Mouse (Mus musculus) adrenal gland, postnatal 4 days (tissue): ENCODE results near the gene AC134908.4. TPM values are rescaled to one million over a fixed set of nuclear protein-coding genes. Genes with fewer than 3 reads are reported as not detected.

Experiments used
- DNase-seq, 2 experiments: peaks; one replicate each; pipeline ENCODE4 v3.0.0; 2021 to 2022; ENCODE audit warnings: low spot score in 2 of 2, mixed read lengths in 2 of 2
- total RNA-seq, 2 experiments: library from RNA; stranded (reverse); gene quantifications; 2 replicates each; pipeline ENCODE4 v1.2.3; 2021

The AC134908.4 gene
- total RNA-seq, 2 experiments from 2014 or later: not detected

DNA sequence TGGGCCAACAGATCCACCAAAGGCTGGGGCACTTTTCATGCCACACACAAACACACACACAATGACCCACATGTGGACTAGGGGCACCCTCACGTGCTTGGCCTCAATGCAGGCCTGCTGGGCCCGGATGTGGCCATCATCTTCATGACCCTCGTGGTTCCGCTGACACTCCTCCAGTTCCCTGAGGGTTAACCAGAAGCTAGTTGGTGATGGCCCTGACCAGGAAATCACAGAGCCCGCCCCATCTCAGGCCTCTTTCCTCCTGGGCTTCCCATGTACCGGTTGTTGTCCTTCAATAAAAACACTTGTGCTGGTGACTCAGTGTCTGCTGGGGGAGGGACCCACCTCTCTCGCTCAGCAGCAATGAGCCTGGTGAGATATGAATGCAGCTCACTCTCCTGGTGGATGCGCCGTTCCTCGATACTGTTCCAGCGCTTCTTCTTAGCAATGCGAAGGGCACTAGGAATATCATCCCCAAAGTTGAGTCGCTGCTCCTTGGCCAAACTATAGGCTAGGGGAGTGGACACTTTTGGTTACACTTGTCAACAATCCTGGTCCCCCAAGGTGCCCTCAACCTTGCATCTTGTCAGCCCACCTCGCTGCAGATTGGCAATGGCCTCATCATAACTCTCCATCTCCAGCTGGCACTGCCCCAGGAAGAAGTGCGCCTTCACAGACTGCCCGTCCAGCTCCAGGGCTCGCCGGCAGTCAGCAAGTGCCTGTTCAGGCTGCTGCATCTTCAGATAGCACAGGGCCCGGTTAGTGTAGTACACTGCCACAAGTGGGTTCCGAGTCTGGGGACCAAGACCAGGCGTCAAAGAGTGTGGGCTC is 36.2 kb upstream of the AC134908.4 start:
- no peak for DNase-seq

DNA sequence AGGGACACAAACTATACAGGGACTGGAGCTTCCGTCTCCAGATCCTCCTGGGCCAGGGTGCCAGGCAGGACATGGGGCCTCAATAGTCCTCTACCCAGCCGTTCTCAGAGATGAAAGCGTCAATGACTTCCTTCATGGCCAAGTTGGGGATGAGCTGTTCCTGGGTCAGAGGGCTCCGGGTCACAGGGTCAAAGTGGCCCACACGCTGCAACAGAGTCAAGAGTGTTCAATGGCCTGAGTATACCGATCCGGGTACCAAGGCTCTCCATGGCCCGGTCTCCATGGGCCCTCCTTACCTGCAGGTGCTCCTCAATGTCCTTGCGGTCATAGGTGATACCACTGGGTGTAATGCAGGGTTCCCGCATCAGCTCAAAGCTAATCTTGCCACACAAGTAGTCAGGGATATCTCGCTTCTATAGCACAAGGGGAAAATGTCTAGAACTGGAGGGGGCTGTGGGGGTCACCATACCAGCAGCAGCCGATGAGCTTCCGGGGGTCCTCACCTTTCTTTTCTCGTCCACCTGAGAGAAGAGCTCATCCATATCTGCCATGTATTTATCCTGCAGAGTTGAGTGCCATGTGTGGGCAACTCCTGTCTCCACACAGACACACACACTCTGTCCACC is 35.5 kb upstream of the AC134908.4 start:
- no peak for DNase-seq

DNA sequence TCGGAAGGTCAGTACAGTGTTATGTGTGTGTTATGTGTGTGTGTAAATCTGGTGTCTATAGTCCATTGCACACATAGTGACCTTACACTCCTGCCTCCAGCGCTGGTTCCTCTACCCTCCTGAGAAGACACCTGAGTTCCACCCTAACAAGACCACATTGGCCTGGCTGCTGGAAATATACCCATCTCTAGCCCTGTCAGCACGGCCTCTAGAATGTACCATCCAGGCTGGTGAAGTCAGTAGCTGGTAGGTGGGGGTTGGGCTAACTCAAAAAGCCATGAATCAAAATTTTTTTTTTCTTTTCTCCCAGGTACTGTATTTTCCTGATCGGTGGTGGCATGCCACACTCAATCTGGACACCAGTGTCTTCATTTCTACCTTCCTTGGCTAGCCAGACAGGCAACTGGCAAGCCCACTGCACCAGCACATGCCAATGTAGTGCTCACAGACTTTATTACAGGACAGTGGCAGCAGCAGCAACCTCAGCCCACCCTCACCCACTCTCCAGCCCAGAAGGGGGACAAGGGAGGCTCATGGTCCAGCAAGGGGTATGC is 34.8 kb upstream of the AC134908.4 start:
- no peak for DNase-seq

DNA sequence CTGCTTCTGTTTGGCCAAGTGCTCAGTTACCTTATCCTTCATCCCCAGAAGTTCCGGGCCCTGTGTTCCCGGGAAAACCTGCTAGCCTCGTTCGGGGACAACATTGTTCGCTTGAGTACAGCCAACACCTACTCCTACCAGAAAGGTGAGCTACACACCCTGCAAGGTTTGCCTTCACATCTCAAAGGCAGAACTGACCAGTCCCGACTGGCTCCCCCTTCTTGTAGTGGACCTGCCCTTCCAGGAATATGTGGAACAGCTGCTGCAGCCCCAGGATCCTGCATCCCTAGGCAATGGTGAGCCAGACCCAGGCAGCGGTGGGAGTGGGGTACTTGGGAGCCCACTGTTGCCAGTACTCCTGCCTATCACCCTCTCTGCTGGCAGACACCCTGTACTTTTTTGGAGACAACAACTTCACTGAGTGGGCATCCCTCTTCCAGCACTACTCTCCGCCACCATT is 34.1 kb upstream of the AC134908.4 start:
- DNase-seq: no peak

DNA sequence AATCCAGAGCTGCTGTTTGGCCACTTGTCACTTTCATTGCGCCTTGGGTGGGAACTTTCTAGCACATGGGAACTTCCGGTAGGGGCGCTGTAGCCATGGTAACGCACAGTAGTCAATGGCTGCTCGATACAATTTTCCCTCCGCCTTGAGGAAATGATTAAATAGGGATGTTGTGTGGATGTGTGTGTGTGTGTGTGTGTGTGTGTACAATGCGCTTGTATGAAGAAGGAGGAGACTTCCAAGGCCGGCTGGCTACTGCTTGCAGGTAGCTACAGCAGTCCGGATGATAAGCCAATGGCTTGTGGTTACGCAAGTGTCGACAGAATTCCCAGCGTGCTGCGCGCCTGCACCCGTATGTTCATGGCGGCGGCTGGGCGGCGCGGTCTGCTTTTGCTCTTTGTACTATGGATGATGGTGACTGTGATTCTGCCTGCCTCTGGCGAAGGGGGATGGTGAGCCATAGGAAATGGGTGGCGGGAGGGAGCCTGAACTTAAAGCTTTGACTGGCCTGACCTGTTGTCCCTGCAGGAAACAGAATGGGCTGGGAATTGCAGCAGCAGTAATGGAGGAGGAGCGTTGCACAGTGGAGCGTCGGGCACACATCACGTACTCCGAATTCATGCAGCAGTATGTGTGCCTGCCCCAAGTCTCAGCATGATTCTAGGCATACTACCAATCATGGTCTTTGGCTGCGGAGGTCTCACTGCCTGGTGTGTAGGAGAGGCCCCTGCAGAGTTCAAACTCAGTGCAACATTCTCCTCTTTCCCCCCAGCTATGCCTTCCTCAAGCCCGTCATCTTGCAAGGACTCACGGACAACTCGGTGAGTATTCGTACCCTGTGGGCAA is 33.5 kb upstream of the AC134908.4 start, which contains the start of gene Jmjd8:
Gene Jmjd8 (plus strand): TSS at position 156 of the 846 bp plus-strand sequence.
- peak; percentile 50 to 61 for DNase-seq

DNA sequence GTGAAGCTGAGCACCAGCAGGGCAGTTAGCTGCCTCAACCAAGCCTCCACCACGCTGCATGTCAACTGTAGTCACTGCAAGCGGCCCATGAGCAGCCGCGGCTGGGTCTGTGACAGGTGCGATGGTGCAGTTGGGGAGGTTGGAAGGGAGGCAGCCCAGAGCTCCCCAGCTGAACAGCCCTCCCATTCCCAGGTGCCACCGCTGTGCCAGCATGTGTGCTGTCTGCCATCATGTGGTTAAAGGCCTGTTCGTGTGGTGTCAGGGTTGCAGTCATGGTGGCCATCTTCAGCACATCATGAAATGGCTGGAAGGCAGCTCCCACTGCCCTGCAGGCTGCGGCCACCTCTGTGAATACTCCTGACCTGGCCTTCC is 32.8 kb upstream of the AC134908.4 start:
- DNase-seq: no peak

DNA sequence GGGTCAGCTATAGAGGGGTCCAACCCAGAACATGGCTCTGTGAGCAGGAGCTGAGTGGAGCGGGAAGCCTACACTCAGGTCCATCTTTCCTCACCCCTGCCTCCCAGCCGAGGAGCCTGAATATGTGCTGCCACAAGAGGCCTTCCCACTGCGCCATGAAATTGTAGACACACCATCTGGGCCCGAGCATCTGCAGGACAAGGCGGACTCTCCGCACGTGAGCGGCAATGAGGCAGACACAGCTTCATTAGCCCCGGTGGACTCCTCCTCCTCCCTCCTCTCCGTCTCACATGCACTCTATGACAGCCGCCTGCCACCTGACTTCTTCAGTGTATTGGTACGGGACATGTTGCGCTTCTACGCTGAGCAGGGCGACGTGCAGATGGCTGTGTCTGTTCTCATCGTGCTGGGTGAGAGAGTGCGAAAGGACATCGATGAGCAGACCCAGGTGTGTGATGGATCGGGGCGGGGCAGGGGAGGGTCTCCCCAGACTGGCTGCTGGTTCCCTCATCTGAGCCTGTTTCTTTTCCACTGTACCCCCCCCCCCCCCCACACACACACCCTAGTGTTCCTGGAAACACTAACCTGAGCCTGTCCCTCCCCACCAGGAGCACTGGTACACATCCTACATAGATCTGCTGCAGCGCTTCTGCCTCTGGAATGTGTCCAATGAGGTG is 32.2 kb upstream of the AC134908.4 start:
- DNase-seq: no peak

DNA sequence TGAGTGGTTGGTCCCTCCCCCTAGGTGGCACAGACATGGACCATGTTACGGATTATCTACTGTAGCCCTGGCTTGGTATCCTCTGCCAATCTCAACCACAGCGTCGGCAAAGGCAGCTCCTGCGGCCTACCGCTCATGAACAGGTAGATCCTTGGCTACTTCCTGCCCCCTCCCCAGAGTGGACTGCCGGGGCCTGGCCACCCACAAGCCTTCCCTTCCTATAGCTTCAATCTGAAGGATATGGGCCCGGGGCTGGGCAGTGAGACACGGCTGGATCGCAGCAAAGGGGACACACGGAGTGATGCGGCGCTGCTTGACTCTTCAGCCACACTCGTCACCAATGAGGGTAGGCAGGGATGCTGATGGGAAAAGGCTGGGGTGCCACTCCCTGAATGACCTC is 31.6 kb upstream of the AC134908.4 start:
- no peak for DNase-seq

DNA sequence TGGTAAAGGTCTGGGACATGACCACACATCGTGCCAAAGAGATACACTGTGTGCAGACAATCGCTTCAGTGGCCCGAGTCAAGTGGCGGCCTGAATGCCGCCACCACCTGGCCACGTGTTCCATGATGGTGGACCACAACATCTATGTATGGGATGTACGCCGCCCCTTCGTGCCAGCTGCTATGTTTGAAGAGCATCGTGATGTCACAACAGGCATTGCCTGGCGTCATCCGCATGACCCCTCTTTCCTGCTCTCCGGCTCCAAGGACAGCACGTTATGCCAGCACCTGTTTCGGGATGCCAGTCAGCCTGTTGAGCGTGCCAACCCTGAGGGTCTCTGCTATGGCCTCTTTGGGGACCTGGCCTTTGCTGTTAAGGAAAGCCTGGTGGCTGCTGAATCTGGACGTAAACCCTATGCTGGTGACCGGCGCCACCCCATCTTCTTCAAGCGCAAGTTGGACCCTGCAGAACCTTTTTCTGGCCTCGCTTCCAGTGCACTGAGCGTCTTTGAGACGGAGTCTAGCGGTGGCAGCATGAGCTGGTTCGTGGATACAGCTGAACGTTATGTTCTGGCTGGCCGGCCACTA is 30.6 kb upstream of the AC134908.4 start:
- no peak for DNase-seq

DNA sequence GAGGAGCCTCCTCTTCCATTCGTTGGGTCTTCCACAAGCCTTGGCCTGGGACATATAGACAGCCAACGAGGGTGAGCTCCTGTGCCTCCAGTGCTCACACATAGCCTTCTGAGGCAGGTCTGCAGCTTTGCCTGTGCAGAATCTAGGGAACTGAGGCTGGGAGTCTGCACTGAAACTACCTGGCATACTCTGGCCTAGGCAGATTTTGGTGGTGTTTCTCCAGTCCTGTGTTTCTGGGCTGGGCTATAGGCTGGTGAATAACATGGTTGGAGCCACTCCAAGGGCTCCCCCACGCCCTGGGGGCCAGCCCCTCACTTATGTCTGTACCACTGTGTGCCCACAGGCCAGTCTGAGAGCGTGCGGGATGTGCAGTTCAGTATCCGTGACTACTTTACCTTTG is 29.9 kb upstream of the AC134908.4 start:
- no peak for DNase-seq

DNA sequence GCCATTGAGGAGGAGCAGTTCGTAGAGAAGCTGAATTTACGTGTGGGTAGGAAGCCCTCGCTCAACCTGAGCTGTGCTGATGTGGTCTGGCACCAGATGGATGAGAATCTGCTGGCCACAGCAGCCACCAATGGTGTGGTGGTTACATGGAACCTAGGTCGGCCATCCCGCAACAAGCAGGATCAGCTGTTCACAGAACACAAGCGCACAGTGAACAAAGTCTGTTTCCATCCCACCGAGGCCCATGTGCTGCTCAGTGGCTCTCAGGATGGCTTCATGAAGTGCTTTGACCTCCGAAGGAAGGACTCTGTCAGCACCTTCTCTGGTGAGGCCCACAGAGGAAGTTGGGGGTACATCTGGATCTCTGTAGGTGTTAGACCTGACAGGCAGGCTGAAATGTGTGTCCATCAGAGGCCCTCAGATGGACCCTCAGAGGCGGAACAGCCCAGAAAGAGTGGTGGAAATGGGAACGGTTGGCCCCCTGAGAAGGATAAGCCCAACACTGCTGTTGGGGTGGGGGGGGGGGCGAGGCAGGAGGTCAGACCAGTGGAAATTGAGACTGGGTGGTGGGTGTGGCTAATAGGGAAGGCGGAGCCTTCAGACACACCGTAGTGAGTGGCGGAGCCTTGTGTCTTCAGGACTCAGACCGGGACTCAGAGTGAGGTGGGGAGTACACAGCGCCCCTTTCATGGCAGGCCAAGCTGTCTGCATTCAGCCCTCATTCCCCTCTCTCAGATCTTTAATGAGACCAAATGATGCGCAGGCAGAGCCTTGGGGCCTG is 29.1 kb upstream of the AC134908.4 start:
- DNase-seq: no peak

DNA sequence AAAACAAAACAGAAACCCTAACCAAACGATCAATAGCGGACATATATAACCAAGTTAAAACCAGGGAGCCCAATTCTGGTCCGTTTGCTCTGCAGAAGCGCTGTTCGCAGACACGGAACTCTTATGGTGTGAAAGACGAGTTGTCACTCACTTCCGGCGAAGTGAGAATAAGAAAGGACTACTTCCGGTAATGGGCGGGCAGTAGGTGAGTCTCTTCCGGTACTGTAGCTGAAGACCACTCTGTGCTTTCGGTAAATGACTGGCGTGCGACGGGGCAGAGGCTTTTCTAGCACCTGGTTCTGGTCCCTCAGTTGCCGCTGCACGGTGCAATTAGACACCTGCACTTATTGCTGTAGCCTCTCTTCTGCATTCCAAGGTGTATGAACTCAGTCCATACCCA is 28.0 kb upstream of the AC134908.4 start, which contains the start of gene Wdr24:
Gene Wdr24 (plus strand): TSS at position 176 of the 400 bp plus-strand sequence.
- peak in 1 of 2 experiments; percentile 64 for DNase-seq

DNA sequence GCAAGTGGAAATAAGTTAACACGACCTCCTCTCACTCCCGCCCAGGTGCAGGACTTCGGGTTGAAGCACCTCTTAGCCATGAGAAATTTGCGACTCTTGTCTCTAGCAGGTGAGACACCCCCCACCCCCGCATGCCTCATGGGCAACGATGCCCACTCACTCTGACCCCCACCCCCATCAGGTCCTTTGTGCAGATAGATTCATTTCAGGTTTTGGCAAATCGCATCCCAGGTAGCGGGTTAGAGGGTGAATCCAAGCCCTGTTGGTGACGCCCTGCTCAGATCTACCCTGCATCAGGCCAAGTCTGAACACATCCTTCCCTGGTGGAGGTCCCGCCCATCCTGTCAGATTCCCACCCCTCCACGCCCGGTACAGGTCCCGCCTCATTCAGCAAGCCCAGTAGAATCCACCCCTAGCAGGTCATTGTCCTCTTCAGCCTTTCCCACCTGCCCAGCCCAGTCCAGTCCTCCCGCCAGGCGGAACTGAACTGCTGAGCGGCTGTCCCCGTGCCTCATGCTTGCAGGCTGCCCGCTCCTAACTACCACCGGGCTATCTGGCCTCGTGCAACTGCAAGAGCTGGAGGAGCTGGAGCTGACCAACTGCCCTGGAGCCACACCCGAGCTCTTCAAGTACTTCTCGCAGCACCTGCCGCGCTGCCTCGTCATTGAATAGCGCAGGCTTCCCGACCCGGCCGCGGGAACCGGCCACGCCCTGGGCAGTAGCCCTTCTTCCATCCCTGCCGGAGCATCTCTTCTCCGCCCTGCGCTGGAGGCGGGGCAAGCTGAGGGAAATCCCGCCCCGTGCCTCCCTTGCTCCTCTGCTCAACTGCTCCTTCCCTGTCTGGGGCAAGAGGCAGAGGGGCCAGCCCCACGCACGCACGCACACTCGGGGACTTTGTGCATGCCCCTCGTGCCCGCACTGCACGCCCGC is 23.7 kb upstream of the AC134908.4 start:
- DNase-seq: no peak

DNA sequence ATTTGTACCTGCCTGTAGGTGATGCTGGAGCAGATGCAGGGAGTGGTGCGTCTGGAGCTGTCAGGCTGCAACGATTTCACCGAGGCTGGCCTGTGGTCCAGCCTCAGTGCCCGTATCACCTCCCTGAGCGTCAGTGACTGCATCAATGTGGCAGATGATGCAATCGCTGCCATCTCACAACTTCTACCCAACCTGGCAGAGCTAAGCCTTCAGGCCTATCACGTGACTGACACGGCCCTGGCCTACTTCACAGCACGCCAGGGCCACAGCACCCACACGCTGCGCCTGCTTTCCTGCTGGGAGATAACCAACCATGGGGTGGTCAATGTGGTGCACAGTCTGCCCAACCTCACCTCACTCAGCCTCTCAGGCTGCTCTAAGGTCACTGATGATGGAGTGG is 22.2 kb upstream of the AC134908.4 start:
- DNase-seq: no peak

DNA sequence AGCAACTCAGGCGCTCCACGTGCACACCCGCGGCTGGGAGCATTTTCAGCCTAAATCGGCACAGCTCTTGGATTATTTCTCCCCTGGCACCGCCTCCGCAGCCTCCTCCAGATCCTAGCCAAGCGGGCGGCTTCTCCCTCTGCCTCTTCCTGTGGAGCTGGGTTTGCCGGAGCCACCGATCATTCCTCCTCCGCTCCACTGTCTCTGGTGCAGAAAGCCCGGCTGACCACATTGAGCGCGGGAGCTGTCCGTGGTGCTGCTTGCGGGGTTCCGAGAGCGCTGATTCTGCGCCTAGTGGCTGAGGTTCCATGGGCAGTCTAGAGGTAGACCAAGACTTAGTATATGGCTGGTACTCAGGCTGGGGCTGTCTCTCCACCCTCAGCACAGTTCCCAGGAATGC is 18.0 kb upstream of the AC134908.4 start:
- peak; percentile 78 to 84 for DNase-seq

DNA sequence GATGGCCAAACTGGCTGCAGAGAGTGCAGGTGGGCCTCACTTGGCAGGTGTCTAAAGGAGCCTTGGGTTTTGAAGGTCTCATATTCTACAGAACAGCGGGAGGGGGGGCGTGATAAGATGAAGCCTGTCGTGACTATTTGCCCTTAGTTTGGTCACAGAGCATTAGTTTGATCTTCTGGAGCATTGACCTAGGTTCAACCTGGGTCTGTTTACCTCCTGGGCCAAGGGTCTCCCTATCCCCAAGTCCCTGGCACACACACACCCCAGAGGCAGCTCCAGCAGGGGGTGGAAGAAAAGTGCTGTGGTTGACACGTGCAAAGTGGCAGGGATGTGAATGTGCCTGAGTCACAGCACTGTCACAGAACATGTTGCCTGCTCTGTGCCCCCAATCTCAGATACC is 15.4 kb upstream of the AC134908.4 start:
- DNase-seq: no peak

DNA sequence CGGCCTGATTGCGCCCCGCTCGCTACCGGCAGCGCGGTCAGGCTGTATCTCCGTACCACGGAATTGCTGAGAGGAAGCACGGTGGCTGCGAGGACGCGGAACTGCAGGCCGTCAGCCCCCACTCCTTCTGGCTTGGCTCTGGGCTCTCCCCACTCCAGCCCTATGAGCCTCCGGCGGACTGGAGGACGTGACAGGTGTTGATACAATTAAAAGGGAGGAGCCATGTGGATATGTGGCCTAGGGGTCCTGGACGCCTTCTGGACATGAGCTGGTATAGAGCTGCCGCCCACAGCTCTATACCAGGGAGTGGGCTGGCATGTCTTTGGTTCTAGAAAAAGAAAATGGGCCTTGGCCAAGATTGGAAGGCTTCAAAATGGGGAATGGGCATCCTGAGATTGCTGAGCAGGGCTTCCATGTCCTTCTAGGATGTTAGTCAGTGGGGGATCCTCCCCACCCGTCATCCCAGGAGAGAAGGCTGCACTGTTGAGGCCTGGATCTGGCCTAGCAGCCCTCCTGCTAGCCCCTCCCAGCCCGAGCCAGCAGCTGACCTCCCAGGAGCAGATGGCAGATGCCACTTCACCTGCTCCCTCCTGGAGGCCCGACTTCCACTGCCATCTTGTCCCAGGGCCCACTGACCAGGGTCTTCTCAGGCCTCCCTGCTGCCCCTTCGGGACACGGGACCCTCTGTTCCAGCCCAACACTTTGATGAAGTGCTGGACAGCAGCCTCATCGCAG is 14.3 kb upstream of the AC134908.4 start:
- no peak for DNase-seq
